Mouse (Mus musculus) liver, embryonic 14.5 days (tissue): ENCODE data around the gene Itpkb.

Experiments used
- CTCF ChIP-seq: IDR thresholded peaks from 2 replicates; pipeline ENCODE4 v1.5.1; 2016; ENCODE audit warnings: antibody characterized with exemption, low read depth, control low read depth
- EP300 ChIP-seq: IDR thresholded peaks from 2 replicates; pipeline ENCODE4 v1.6.1; 2016; ENCODE audit warnings: antibody characterized with exemption, low read depth

DNA sequence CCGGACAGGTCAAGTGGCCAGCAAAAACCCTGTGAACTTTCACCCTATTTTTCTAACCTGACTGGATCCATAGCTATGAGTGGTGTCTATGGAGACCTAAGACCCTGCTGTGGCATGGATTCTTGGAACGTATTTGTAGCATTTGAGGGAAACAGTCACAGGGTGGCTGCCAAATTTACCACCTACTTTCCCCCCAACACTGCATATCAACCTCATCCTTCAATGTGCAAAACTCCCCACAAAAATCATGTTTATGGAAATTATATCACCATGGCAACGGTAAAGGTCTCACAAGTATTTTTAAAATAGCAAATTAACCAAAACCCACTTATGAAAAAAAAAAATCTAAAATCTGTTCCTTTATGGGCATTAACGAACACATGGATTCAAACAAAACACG lies 134.1 kb downstream of the Itpkb start:
- TF ChIP-seq CTCF (no peak), EP300 (no peak)
